Mouse (Mus musculus) liver, adult 2 months (tissue): Measurements from ENCODE around the gene Teddm2.

Experiments
- CTCF ChIP-seq: fragments of 200-500 bp; IDR thresholded peaks from 2 replicates; pipeline ENCODE4 v1.5.1; 2011; ENCODE audit warnings: low read depth, low read length, control low read depth
- POLR2A ChIP-seq: fragments of 200-500 bp; IDR thresholded peaks from 2 replicates; pipeline ENCODE4 v1.6.1; 2011; ENCODE audit warnings: low read length, control low read depth; ENCODE audit not compliant: insufficient read depth; ENCODE audit errors: extremely low read depth

- TF ChIP-seq CTCF (no peak), POLR2A (no peak)
Measured at GRCm38 (mm10) chr1:153918521-153919206, 18.6 kb upstream of the Teddm2 start.
